Mouse (Mus musculus): ENCODE measurements around the gene Iqcc. TPM values are rescaled to one million over a fixed set of nuclear protein-coding genes. Genes with fewer than 3 reads are reported as not detected.

Gene Iqcc
- 10.8 TPM for polyA plus RNA-seq (2014; fragmentation: Illumina TruSeq; extraction: RNeasy Lipid Tissue Mini Kit (QIAGEN cat#74804); ENCODE audit: low read depth, low replicate concordance)

GRCm38 (mm10) chr4:129618786-129619691, at the start of gene Iqcc:
Iqcc (minus strand) TSS chr4:129619099.

GRCm38 (mm10) chr4:129640638-129641467, 22.0 kb upstream of the Iqcc start, which contains the start of gene Txlna:
Txlna (minus strand) TSS chr4:129641065.

DNA sequence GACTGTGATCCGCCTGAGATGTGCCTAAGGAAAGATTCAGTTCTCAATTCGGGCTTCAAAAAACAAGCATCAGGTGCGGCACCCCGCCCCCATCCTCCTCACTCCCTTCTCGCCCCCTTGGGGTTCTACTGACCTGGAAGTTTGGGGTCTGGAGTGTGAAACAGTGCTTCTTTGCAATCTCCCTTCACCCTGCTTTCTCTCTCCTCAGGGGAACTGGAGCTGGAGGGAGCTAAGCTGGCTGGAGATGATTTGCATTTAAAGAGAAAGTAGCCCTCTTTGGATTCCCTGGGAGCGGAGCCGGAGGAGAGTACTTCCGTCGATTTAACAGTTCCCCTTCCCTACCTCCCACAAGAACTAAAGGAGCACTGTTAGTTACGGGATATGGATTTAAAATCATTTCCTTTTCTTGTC, 4.8 kb upstream of the Iqcc start, which contains the start of gene Ccdc28b:
TSS of gene Ccdc28b (minus strand) at position 267 of the 411 bp plus-strand sequence.

DNA sequence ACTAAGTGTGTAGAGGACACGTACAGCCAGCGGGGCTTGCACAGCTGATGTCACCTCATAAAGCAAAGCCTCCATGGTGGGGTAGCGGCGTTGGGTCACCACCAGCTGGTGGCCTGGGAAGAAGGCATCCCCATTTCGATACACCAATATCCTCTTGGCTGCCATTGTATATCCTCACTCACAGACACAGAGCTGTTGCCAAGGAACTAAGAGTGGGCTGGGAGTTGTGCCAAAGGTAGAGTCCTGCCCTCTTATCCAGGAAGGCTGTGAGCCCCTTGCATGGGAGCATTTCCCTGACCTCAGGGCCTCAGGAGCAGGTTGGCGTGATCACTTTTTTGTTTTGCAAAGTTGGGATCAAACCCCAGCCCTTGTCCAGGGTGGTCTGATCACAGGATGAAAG, 4.8 kb downstream of the Iqcc start, which contains the start of gene Dcdc2b:
TSS of gene Dcdc2b (minus strand) at position 165 of the 400 bp plus-strand sequence.

DNA sequence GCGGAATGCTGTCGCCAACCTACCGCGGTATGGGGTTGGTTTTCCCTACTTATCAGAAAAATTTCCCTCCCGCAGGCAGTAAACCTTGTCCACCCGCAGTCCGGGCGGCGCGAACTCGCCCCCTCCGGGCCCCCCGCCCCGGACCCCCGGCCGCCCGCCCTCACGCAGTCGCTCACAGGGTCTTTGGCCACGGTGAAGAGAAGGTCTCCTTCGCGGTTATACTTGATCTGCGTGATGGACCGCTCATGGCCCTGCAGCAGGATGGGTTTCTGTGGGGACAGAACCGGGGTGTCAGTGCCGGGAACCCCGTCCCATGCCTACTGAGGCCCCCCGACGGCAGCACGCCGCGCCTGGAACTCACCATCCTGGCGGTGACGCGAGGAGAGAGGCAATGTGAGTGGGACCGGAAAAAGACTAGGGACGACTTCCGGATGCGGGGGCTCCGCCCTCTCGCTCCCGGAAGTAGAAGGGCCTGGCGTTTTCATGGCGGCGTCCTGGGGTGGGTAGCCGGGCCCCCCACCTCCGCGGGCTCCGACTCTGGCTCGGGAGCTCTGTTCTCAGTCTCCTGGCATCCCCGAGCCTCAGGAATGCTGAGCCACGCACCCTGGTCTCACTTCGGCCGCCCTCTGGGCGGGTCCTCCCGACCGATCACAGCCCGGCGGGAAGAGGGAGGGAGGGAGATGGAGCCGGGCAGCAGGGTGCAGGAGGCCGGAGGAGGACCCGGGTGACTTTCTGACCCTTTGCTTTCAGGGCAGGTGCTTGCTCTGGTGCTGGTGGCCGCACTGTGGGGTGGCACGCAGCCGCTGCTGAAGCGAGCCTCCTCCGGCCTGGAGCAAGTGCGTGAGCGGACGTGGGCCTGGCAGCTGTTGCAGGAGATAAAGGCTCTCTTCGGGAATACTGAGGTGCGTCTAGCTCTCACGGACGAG, 18.4 kb downstream of the Iqcc start, which contains the start of the genes Eif3i and Tmem234:
TSS of gene Eif3i (minus strand) at position 416 of the 926 bp plus-strand sequence.
TSS of gene Tmem234 (plus strand) at position 436 of the 926 bp plus-strand sequence.

DNA sequence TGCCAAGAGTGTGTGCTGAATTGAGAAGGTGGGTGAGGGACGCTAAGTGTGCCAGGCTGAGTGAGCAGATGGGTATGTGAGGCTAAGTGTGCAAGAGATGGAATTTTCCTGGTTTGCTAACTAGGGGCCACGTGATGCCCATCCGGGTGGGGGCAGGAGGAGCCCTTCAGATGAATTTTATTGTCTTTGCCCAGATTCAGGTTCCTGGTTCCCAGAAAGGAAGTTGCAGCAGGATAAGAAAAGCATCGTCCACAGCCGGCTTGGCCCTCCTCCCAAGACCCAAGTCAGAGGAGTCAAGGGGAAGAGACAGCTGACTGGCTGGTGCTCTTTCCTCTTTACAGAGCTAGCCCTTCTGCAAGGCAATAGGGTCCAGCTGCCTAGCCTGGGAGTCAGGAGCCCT, 40.4 kb downstream of the Iqcc start, which contains the start of gene Fam167b:
TSS of gene Fam167b (minus strand) at position 84 of the 400 bp plus-strand sequence.

GRCm38 (mm10) chr4:129573430-129573829, 45.5 kb downstream of the Iqcc start, which contains the start of gene Lck:
Lck (minus strand) TSS chr4:129573641.

Other genes with a start within 250 kb of the Iqcc start
- gene Zbtb8a, start 241.0 kb downstream of the Iqcc start, polyA plus RNA-seq (2014; fragmentation: Illumina TruSeq; extraction: RNeasy Lipid Tissue Mini Kit (QIAGEN cat#74804); ENCODE audit: low read depth, low replicate concordance): 4.0 TPM
- not detected for gene Zbtb8b, start 178.2 kb downstream of the Iqcc start, polyA plus RNA-seq (2014; fragmentation: Illumina TruSeq; extraction: RNeasy Lipid Tissue Mini Kit (QIAGEN cat#74804); ENCODE audit: low read depth, low replicate concordance)
- gene Bsdc1, start 157.5 kb downstream of the Iqcc start, polyA plus RNA-seq (2014; fragmentation: Illumina TruSeq; extraction: RNeasy Lipid Tissue Mini Kit (QIAGEN cat#74804); ENCODE audit: low read depth, low replicate concordance): 20.9 TPM
- gene Tssk3, start 128.1 kb downstream of the Iqcc start, polyA plus RNA-seq (2014; fragmentation: Illumina TruSeq; extraction: RNeasy Lipid Tissue Mini Kit (QIAGEN cat#74804); ENCODE audit: low read depth, low replicate concordance): not detected
- not detected for gene Fam229a, start 127.9 kb downstream of the Iqcc start, polyA plus RNA-seq (2014; fragmentation: Illumina TruSeq; extraction: RNeasy Lipid Tissue Mini Kit (QIAGEN cat#74804); ENCODE audit: low read depth, low replicate concordance)
- 15.8 TPM for gene Marcksl1, start 105.5 kb downstream of the Iqcc start, polyA plus RNA-seq (2014; fragmentation: Illumina TruSeq; extraction: RNeasy Lipid Tissue Mini Kit (QIAGEN cat#74804); ENCODE audit: low read depth, low replicate concordance)
- gene Hdac1, start 76.4 kb downstream of the Iqcc start, polyA plus RNA-seq (2014; fragmentation: Illumina TruSeq; extraction: RNeasy Lipid Tissue Mini Kit (QIAGEN cat#74804); ENCODE audit: low read depth, low replicate concordance): 77.8 TPM
- gene Lck, start 45.5 kb downstream of the Iqcc start, polyA plus RNA-seq (2014; fragmentation: Illumina TruSeq; extraction: RNeasy Lipid Tissue Mini Kit (QIAGEN cat#74804); ENCODE audit: low read depth, low replicate concordance): 0.28 TPM
- gene Fam167b, start 40.5 kb downstream of the Iqcc start, polyA plus RNA-seq (2014; fragmentation: Illumina TruSeq; extraction: RNeasy Lipid Tissue Mini Kit (QIAGEN cat#74804); ENCODE audit: low read depth, low replicate concordance): not detected
- 24.2 TPM for gene Eif3i, start 18.5 kb downstream of the Iqcc start, polyA plus RNA-seq (2014; fragmentation: Illumina TruSeq; extraction: RNeasy Lipid Tissue Mini Kit (QIAGEN cat#74804); ENCODE audit: low read depth, low replicate concordance)
- gene Tmem234, start 18.4 kb downstream of the Iqcc start, polyA plus RNA-seq (2014; fragmentation: Illumina TruSeq; extraction: RNeasy Lipid Tissue Mini Kit (QIAGEN cat#74804); ENCODE audit: low read depth, low replicate concordance): 65.5 TPM
- gene Dcdc2b, start 4.8 kb downstream of the Iqcc start, polyA plus RNA-seq (2014; fragmentation: Illumina TruSeq; extraction: RNeasy Lipid Tissue Mini Kit (QIAGEN cat#74804); ENCODE audit: low read depth, low replicate concordance): not detected
- gene Ccdc28b, start 4.8 kb upstream of the Iqcc start, polyA plus RNA-seq (2014; fragmentation: Illumina TruSeq; extraction: RNeasy Lipid Tissue Mini Kit (QIAGEN cat#74804); ENCODE audit: low read depth, low replicate concordance): 4.7 TPM
- gene Txlna, start 22.0 kb upstream of the Iqcc start, polyA plus RNA-seq (2014; fragmentation: Illumina TruSeq; extraction: RNeasy Lipid Tissue Mini Kit (QIAGEN cat#74804); ENCODE audit: low read depth, low replicate concordance): 14.2 TPM
- 35.6 TPM for gene Kpna6, start 53.7 kb upstream of the Iqcc start, polyA plus RNA-seq (2014; fragmentation: Illumina TruSeq; extraction: RNeasy Lipid Tissue Mini Kit (QIAGEN cat#74804); ENCODE audit: low read depth, low replicate concordance)
- 1.3 TPM for gene Tmem39b, start 77.7 kb upstream of the Iqcc start, polyA plus RNA-seq (2014; fragmentation: Illumina TruSeq; extraction: RNeasy Lipid Tissue Mini Kit (QIAGEN cat#74804); ENCODE audit: low read depth, low replicate concordance)
- 149 TPM for gene Khdrbs1, start 123.2 kb upstream of the Iqcc start, polyA plus RNA-seq (2014; fragmentation: Illumina TruSeq; extraction: RNeasy Lipid Tissue Mini Kit (QIAGEN cat#74804); ENCODE audit: low read depth, low replicate concordance)
- 2,130 TPM for gene Ptp4a2, start 192.1 kb upstream of the Iqcc start, polyA plus RNA-seq (2014; fragmentation: Illumina TruSeq; extraction: RNeasy Lipid Tissue Mini Kit (QIAGEN cat#74804); ENCODE audit: low read depth, low replicate concordance)

Measured in sigmoid colon, adult 10 weeks (tissue).